Mouse (Mus musculus) ES-E14 (cell line): ENCODE results near the gene Hk1.

Experiments used
- CHD2 ChIP-seq: IDR thresholded peaks from 2 replicates; pipeline ENCODE4 v1.6.1; 2014; ENCODE audit warnings: mild to moderate bottlenecking, low read depth, low read length, inconsistent platforms
- MAFK ChIP-seq: IDR thresholded peaks from 2 replicates; pipeline ENCODE4 v1.6.1; 2014; ENCODE audit warnings: mild to moderate bottlenecking, low read depth, low read length, inconsistent platforms; ENCODE audit not compliant: insufficient read depth
- ZC3H11A ChIP-seq: IDR thresholded peaks from 2 replicates; pipeline ENCODE4 v1.6.1; 2012; ENCODE audit warnings: low read depth, mild to moderate bottlenecking, inconsistent platforms, low read length, borderline replicate concordance

DNA sequence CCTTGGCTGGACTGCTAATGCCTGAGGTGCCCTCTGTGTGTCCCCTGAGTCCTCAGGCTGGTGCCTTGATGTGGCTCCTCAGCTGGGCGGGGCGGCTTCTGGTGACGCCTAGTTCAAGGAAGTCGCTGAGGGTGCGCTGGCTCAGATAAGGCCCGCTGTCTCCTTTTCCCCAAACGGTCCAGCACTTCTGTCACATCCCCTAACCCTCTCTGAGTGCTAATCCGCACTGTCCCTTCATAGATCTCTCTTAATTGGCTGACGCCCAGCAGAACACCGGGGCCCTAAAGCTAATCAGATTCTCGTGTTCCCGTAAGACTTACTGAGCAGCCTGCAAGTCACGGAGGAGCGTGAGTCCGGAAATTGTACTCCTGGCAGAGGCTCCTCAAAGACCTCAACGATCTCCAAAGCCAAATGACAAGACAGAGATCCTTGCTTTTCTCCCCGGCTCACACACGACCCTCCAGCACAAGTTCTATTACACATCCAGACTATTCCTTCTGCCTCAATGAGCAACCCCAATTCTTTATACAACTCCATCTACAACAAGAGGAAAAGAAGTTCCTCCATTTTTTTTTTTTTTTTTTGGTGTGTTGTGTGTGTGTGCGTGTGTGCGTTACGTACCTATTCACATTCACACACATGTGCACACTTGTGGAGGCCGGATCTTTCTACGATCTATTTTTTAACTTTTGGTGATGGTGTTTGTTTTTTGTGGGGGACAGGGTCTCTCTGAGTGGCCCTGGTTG, 52.0 kb downstream of the Hk1 start:
- no peak for TF ChIP-seq CHD2
- TF ChIP-seq ZC3H11A: no peak
- no peak for TF ChIP-seq MAFK
